Mouse (Mus musculus): ENCODE data around the gene Fgfr2. TPM values are rescaled to one million over a fixed set of nuclear protein-coding genes. Genes with fewer than 3 reads are reported as not detected.

The Fgfr2 gene
- polyA plus RNA-seq, 1 experiment, result 14.8 TPM

- H3K4me3 ChIP-seq (ENCODE audit: insufficient read depth, low read depth, low read length), result no peak overlapping the region
- 80% methylated on average over 5 of the region's 5 CpGs for WGBS
- no peak for DNase-seq
- no peaks in the 10 kb centered on the region for H3K36me3 ChIP-seq (ENCODE audit: control insufficient read depth, insufficient read depth, low read length)
- H3K27ac ChIP-seq (ENCODE audit: insufficient read depth, low read depth, low read length), result no peak overlapping the region
- peaks cover 13% of the 10 kb centered on the region for H3K4me1 ChIP-seq (ENCODE audit: control insufficient read depth, insufficient read depth, low read length)
- TF ChIP-seq POLR2A (IDR thresholded peaks at IDR 0.05; ENCODE audit: low read depth, low read length) (no peak), CTCF (conservative IDR thresholded peaks at IDR 0.05; ENCODE audit: insufficient read depth, insufficient read length, low read depth, low read length) (no peak)
- H3K27me3 ChIP-seq (replicated peaks; ENCODE audit: control insufficient read depth, insufficient read depth, low read length), result no peaks in the 10 kb centered on the region
Observed at GRCm38 (mm10) chr7:130782501-130783050, 2340.6 kb downstream of the Fgfr2 start.

GRCm38 (mm10) chr7:130780866-130781419, 2342.2 kb downstream of the Fgfr2 start:
- Histone ChIP-seq H3K4me1 (ENCODE audit: control insufficient read depth, insufficient read depth, low read length) (peaks cover 4% of the 10 kb centered on the region; the same call in 1 of the 2 replicates), H3K27ac (ENCODE audit: insufficient read depth, low read depth, low read length) (no peak overlapping the region), H3K36me3 (ENCODE audit: control insufficient read depth, insufficient read depth, low read length) (no peaks in the 10 kb centered on the region), H3K27me3 (replicated peaks; ENCODE audit: control insufficient read depth, insufficient read depth, low read length) (no peaks in the 10 kb centered on the region), H3K4me3 (ENCODE audit: insufficient read depth, low read depth, low read length) (no peak overlapping the region)
- WGBS, result 75% methylated on average over 5 of the region's 5 CpGs
- TF ChIP-seq POLR2A (IDR thresholded peaks at IDR 0.05; ENCODE audit: low read depth, low read length), result no peak
- no peak for TF ChIP-seq CTCF (conservative IDR thresholded peaks at IDR 0.05; ENCODE audit: insufficient read depth, insufficient read length, low read depth, low read length)
- DNase-seq, result no peak

GRCm38 (mm10) chr7:130773914-130774630, 2349.1 kb downstream of the Fgfr2 start, which contains the start of gene Btbd16:
Gene Btbd16, plus strand, starts transcription at chr7:130774069.
- H3K4me3 ChIP-seq (ENCODE audit: insufficient read depth, low read depth, low read length), result no peak within 1 kb of the TSS
- H3K27ac ChIP-seq (ENCODE audit: insufficient read depth, low read depth, low read length), result no peak within 1 kb of the TSS
- no peak for TF ChIP-seq POLR2A (IDR thresholded peaks at IDR 0.05; ENCODE audit: low read depth, low read length)
- 68% methylated on average over 9 of the region's 9 CpGs for WGBS
- no peaks in the 10 kb centered on the region for H3K27me3 ChIP-seq (replicated peaks; ENCODE audit: control insufficient read depth, insufficient read depth, low read length)
- H3K36me3 ChIP-seq (ENCODE audit: control insufficient read depth, insufficient read depth, low read length), result no peaks in the 10 kb centered on the region
- DNase-seq, result no peak
- H3K4me1 ChIP-seq (ENCODE audit: control insufficient read depth, insufficient read depth, low read length), result no peaks in the 10 kb centered on the region

- Histone ChIP-seq H3K36me3 (ENCODE audit: control insufficient read depth, insufficient read depth, low read length) (no peaks in the 10 kb centered on the region), H3K27ac (ENCODE audit: insufficient read depth, low read depth, low read length) (no peak overlapping the region), H3K4me1 (ENCODE audit: control insufficient read depth, insufficient read depth, low read length) (no peaks in the 10 kb centered on the region), H3K27me3 (replicated peaks; ENCODE audit: control insufficient read depth, insufficient read depth, low read length) (no peaks in the 10 kb centered on the region), H3K4me3 (ENCODE audit: insufficient read depth, low read depth, low read length) (no peak overlapping the region)
- WGBS, result 78% methylated on average over 11 of the region's 11 CpGs
- DNase-seq, result peak; percentile 54
- peak; percentile 71 for TF ChIP-seq CTCF (conservative IDR thresholded peaks at IDR 0.05; ENCODE audit: insufficient read depth, insufficient read length, low read depth, low read length)
- no peak for TF ChIP-seq POLR2A (IDR thresholded peaks at IDR 0.05; ENCODE audit: low read depth, low read length)
Observed at GRCm38 (mm10) chr7:130773171-130773830, 2349.8 kb downstream of the Fgfr2 start.

GRCm38 (mm10) chr7:130770707-130771106, 2352.4 kb downstream of the Fgfr2 start:
- Histone ChIP-seq H3K36me3 (ENCODE audit: control insufficient read depth, insufficient read depth, low read length) (no peaks in the 10 kb centered on the region), H3K27me3 (replicated peaks; ENCODE audit: control insufficient read depth, insufficient read depth, low read length) (no peaks in the 10 kb centered on the region), H3K4me1 (ENCODE audit: control insufficient read depth, insufficient read depth, low read length) (no peaks in the 10 kb centered on the region), H3K27ac (ENCODE audit: insufficient read depth, low read depth, low read length) (no peak overlapping the region), H3K4me3 (ENCODE audit: insufficient read depth, low read depth, low read length) (no peak overlapping the region)
- peak; percentile 85 for DNase-seq
- TF ChIP-seq POLR2A (IDR thresholded peaks at IDR 0.05; ENCODE audit: low read depth, low read length), result no peak
- TF ChIP-seq CTCF (conservative IDR thresholded peaks at IDR 0.05; ENCODE audit: insufficient read depth, insufficient read length, low read depth, low read length), result peak; percentile 88
- WGBS, result 21% methylated on average over 3 of the region's 3 CpGs

GRCm38 (mm10) chr7:130768151-130768550, 2355.0 kb downstream of the Fgfr2 start:
- DNase-seq, result no peak
- TF ChIP-seq CTCF (conservative IDR thresholded peaks at IDR 0.05; ENCODE audit: insufficient read depth, insufficient read length, low read depth, low read length), result no peak
- TF ChIP-seq POLR2A (IDR thresholded peaks at IDR 0.05; ENCODE audit: low read depth, low read length), result no peak
- Histone ChIP-seq H3K27ac (ENCODE audit: insufficient read depth, low read depth, low read length) (no peak overlapping the region), H3K27me3 (replicated peaks; ENCODE audit: control insufficient read depth, insufficient read depth, low read length) (no peaks in the 10 kb centered on the region), H3K4me3 (ENCODE audit: insufficient read depth, low read depth, low read length) (no peak overlapping the region), H3K4me1 (ENCODE audit: control insufficient read depth, insufficient read depth, low read length) (no peaks in the 10 kb centered on the region), H3K36me3 (ENCODE audit: control insufficient read depth, insufficient read depth, low read length) (peaks cover 6% of the 10 kb centered on the region)
- 92% methylated on average over 4 of the region's 4 CpGs for WGBS

Data from kidney, adult 2 months (tissue).